Mouse (Mus musculus): Measurements from ENCODE around the gene Cd274.

DNA sequence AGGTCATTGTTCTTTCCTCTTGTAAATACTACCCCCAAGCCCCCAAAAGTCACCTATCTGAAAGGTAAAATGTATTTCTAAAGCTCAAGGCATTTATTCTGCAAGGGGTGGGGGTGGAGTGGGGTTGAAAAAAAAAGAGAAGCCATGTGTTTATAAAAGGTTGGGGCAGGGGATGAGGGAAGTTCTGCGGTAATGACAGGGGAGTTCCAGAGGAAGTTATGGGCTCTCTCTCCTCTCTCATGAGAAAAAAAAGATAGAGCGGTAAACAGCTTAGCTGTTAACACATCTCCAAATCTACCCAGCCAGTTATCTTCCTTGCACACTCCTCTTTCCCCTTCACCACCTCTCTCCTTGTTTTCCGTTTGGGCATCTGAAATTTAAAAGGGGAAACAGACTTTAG is 63.7 kb downstream of the Cd274 start:
- TF ChIP-seq CTCF (IDR thresholded peaks at IDR 0.05) (no peak), EP300 (IDR thresholded peaks at IDR 0.05) (no peak)

Measured in lung, postnatal 0 days (tissue).